Mouse (Mus musculus) layer of hippocampus, postnatal 36 days (tissue): ENCODE measurements around the gene Ldlrad1. TPM values are rescaled to one million over a fixed set of nuclear protein-coding genes. Genes with fewer than 3 reads are reported as not detected.

Experiments used
- total RNA-seq, 2 experiments: library from RNA; stranded (reverse); gene quantifications; 2 replicates each; pipeline ENCODE4 v1.2.3; 2021

The Ldlrad1 gene
- total RNA-seq, 2 experiments from 2014 or later: not detected

Other genes with a start within 250 kb of the Ldlrad1 start
- 10 to 100 TPM; 60.4 to 62.9 TPM for gene Mrpl37, start 142.3 kb upstream of the Ldlrad1 start, total RNA-seq
- 10 to 100 TPM in 1 of 2 experiments, 1 to 10 TPM in 1; 8.2 to 10.2 TPM for gene Cyb5rl, start 142.2 kb upstream of the Ldlrad1 start, total RNA-seq
- gene Cdcp2, start 112.3 kb upstream of the Ldlrad1 start, total RNA-seq: not detected
- gene Tmem59, start 30.8 kb upstream of the Ldlrad1 start, total RNA-seq: 100 to 1,000 TPM; 208 to 228 TPM
- 10 to 100 TPM; 16.5 to 20.7 TPM for gene Tceanc2, start 30.1 kb upstream of the Ldlrad1 start, total RNA-seq
- 10 to 100 TPM; 39.6 to 41.3 TPM for gene Lrrc42, start 44.4 kb downstream of the Ldlrad1 start, total RNA-seq
- 10 to 100 TPM; 27.8 to 29.4 TPM for gene Hspb11, start 44.4 kb downstream of the Ldlrad1 start, total RNA-seq
- gene Dio1, start 98.0 kb downstream of the Ldlrad1 start, total RNA-seq: not detected
- gene Yipf1, start 105.2 kb downstream of the Ldlrad1 start, total RNA-seq: 10 to 100 TPM; 51.5 to 52.9 TPM
- gene Ndc1, start 158.6 kb downstream of the Ldlrad1 start, total RNA-seq: 10 to 100 TPM; 11.0 to 12.5 TPM
- 1 to 10 TPM; 1.2 to 2.3 TPM for gene Glis1, start 225.4 kb downstream of the Ldlrad1 start, total RNA-seq